Mouse (Mus musculus): ENCODE measurements around the gene Mpv17l2.

DNA sequence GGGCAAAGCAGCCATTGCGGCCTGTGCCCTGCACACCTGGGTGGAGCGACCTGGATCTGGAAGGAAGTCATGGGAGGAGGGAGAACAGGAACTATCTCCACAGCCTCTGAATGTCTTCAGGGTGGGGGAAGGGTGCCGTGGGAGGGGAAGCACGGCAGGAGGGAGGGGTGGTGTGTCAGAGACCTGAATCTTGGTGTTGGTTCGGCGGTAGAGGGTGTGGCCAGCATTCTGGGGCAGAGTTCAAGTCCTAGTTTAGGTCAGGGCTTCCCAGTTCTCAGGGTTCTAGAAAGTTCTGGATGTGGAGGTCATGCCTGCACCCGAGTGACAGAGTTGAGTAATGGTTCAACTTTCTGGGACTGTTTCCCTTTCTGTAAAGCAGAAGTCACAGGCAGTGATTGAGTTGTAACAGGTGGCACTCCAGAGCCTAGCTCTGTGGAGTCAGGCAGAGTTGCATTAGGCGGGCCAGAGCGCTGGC, 40.9 kb downstream of the Mpv17l2 start:
- TF ChIP-seq GATA1 (IDR thresholded peaks at IDR 0.05; ENCODE audit: borderline replicate concordance, low read length) (no peak), FLI1 (IDR thresholded peaks at IDR 0.05; ENCODE audit: low read length) (no peak)

All from megakaryocyte, embryonic 14.5 days (primary cell).